In genomic region chr11:3165210-3165782, GRCm38 (mm10) we compare ENCODE assay signal across 8 mouse cellular contexts. TPM values are rescaled to one million over a fixed set of nuclear protein-coding genes. Genes with fewer than 3 reads are reported as not detected.
DNase-seq lines count a peak whose midpoint lies in the region; ATAC-seq and TF ChIP-seq lines count a peak whose summit lies in the region.
"Not testable (repeated sequence)": the region's sequence is repeated elsewhere in the genome, so short reads cannot be mapped to it uniquely, and the experiment has no call there.

No protein-coding gene starts in this region.

- H3K4me2 ChIP-seq in forebrain, embryonic 12.5 days; heart, postnatal 0 days (ENCODE audit: low read depth, low read length); intestine, postnatal 0 days (replicated peaks; ENCODE audit: low read depth); liver, embryonic 13.5 days; midbrain, embryonic 12.5 days (replicated peaks): not testable (repeated sequence)

- not testable (repeated sequence) for H3K36me3 ChIP-seq in forebrain, embryonic 12.5 days (replicated peaks); heart, postnatal 0 days (replicated peaks; ENCODE audit: control insufficient read depth, insufficient read depth, low read length); intestine, postnatal 0 days (ENCODE audit: control insufficient read depth, insufficient read depth); liver, embryonic 13.5 days; midbrain, embryonic 12.5 days; splenic B cell, adult 2 months (ENCODE audit: control insufficient read depth, insufficient read depth, low read length, poor library complexity, severe bottlenecking)

- H3K27ac ChIP-seq in forebrain, embryonic 12.5 days; heart, postnatal 0 days (ENCODE audit: low read depth); intestine, postnatal 0 days (ENCODE audit: low read depth, low read length); liver, embryonic 13.5 days; midbrain, embryonic 12.5 days (replicated peaks): not testable (repeated sequence)

- TF ChIP-seq EP300 in heart, postnatal 0 days (IDR thresholded peaks at IDR 0.05; ENCODE audit: low read depth) = not testable (repeated sequence)

- TF ChIP-seq CTCF in heart, postnatal 0 days (IDR thresholded peaks at IDR 0.05; ENCODE audit: low read depth); intestine, postnatal 0 days (IDR thresholded peaks at IDR 0.05; ENCODE audit: low read depth): not testable (repeated sequence)

- peaks cover 21% of the 10 kb centered on the region for H3K9me3 ChIP-seq in forebrain, embryonic 12.5 days
- H3K9me3 ChIP-seq in heart, postnatal 0 days (replicated peaks; ENCODE audit: control insufficient read depth, low read length) = peaks cover 11% of the 10 kb centered on the region
- H3K9me3 ChIP-seq in intestine, postnatal 0 days (ENCODE audit: control insufficient read depth) = peaks cover 15% of the 10 kb centered on the region
- H3K9me3 ChIP-seq in liver, embryonic 13.5 days (replicated peaks) = not testable (repeated sequence)
- H3K9me3 ChIP-seq in midbrain, embryonic 12.5 days = peaks cover 22% of the 10 kb centered on the region

- H3K9ac ChIP-seq in forebrain, embryonic 12.5 days; heart, postnatal 0 days (replicated peaks; ENCODE audit: low read depth, low read length); intestine, postnatal 0 days (ENCODE audit: low read depth, low read length); liver, embryonic 13.5 days; midbrain, embryonic 12.5 days (replicated peaks): not testable (repeated sequence)

- peak; percentile 34 for ATAC-seq in forebrain, embryonic 12.5 days (ENCODE audit: low FRiP score)
- ATAC-seq in heart, postnatal 0 days (ENCODE audit: insufficient read depth, low read depth) = peak; percentile 13; the same call in 1 of the 2 replicates
- ATAC-seq in intestine, postnatal 0 days = peak; percentile 22
- peak; percentile 26 for ATAC-seq in liver, embryonic 13.5 days (ENCODE audit: low read depth)
- peak; percentile 35 for ATAC-seq in midbrain, embryonic 12.5 days (ENCODE audit: low FRiP score, low read depth)

- WGBS in forebrain, embryonic 12.5 days = 82% methylated on average over 3 of the region's 5 CpGs
- WGBS in heart, postnatal 0 days = 63% methylated on average over 3 of the region's 5 CpGs
- 79% methylated on average over 3 of the region's 5 CpGs for WGBS in intestine, postnatal 0 days
- WGBS in liver, embryonic 13.5 days (ENCODE audit: insufficient replicate concordance) = 56% methylated on average over 3 of the region's 5 CpGs
- WGBS in midbrain, embryonic 12.5 days = 89% methylated on average over 3 of the region's 5 CpGs

- DNase-seq in 3T3-L1 (ENCODE audit: low read depth, low spot score) (peak; percentile 62), adipocyte (ENCODE audit: low spot score) (peak; percentile 50)
- not testable (repeated sequence) for DNase-seq in heart, postnatal 0 days (ENCODE audit: low spot score); liver, embryonic 13.5 days
- DNase-seq in splenic B cell, adult 2 months (ENCODE audit: low read depth, low spot score) = peak; percentile 41

- H3K27me3 ChIP-seq in forebrain, embryonic 12.5 days; heart, postnatal 0 days (ENCODE audit: control insufficient read depth, insufficient read depth, low read length); intestine, postnatal 0 days (replicated peaks; ENCODE audit: control insufficient read depth, insufficient read depth, low read length); liver, embryonic 13.5 days; midbrain, embryonic 12.5 days; splenic B cell, adult 2 months (ENCODE audit: control insufficient read depth, insufficient read depth, low read length, poor library complexity, severe bottlenecking): not testable (repeated sequence)

- not testable (repeated sequence) for H3K4me1 ChIP-seq in forebrain, embryonic 12.5 days; heart, postnatal 0 days (ENCODE audit: control insufficient read depth, insufficient read depth); intestine, postnatal 0 days (replicated peaks; ENCODE audit: control insufficient read depth, insufficient read depth, low read length); liver, embryonic 13.5 days (replicated peaks); midbrain, embryonic 12.5 days

- H3K4me3 ChIP-seq in forebrain, embryonic 12.5 days (replicated peaks); heart, postnatal 0 days (ENCODE audit: low read depth, low read length); intestine, postnatal 0 days (ENCODE audit: low read depth, low read length); liver, embryonic 13.5 days (replicated peaks); midbrain, embryonic 12.5 days: not testable (repeated sequence)

RNA-seq across cellular contexts. Expression of gene Sfi1, which starts 28.0 kb away (rescaled TPM):
- 16.8 and 17.8 TPM in 2 replicates for polyA plus RNA-seq in forebrain, embryonic 12.5 days (2016; fragmentation: Nextera tagmentation; extraction: Ambion mirVana)
- 7.1 and 13.2 TPM in 2 replicates for total RNA-seq in heart, postnatal 0 days (2014; rRNA removed; ENCODE audit: low replicate concordance)
- 5.3 and 5.4 TPM in 2 replicates for polyA plus RNA-seq in heart, postnatal 0 days (2015; fragmentation: Nextera tagmentation; extraction: Ambion mirVana)
- polyA plus RNA-seq in intestine, postnatal 0 days (2015; fragmentation: Nextera tagmentation; extraction: Ambion mirVana) = 4.0 and 5.4 TPM in 2 replicates
- 3.4 and 4.3 TPM in 2 replicates for polyA plus RNA-seq in liver, embryonic 13.5 days (2015; fragmentation: Nextera tagmentation; extraction: Ambion mirVana)
- 16.3 and 19.9 TPM in 2 replicates for polyA plus RNA-seq in midbrain, embryonic 12.5 days (2016; fragmentation: Nextera tagmentation; extraction: Ambion mirVana)

RNA-seq across cellular contexts. Expression of gene Eif4enif1, which starts 36.9 kb away (rescaled TPM):
- 58.1 TPM in 2 replicates for polyA plus RNA-seq in forebrain, embryonic 12.5 days (2016; fragmentation: Nextera tagmentation; extraction: Ambion mirVana)
- total RNA-seq in heart, postnatal 0 days (2014; rRNA removed; ENCODE audit: low replicate concordance) = 34.4 and 58.2 TPM in 2 replicates
- polyA plus RNA-seq in heart, postnatal 0 days (2015; fragmentation: Nextera tagmentation; extraction: Ambion mirVana) = 16.9 and 19.0 TPM in 2 replicates
- 14.3 and 14.8 TPM in 2 replicates for polyA plus RNA-seq in intestine, postnatal 0 days (2015; fragmentation: Nextera tagmentation; extraction: Ambion mirVana)
- polyA plus RNA-seq in liver, embryonic 13.5 days (2015; fragmentation: Nextera tagmentation; extraction: Ambion mirVana) = 22.0 and 22.3 TPM in 2 replicates
- polyA plus RNA-seq in midbrain, embryonic 12.5 days (2016; fragmentation: Nextera tagmentation; extraction: Ambion mirVana) = 59.6 and 60.9 TPM in 2 replicates
